Mouse (Mus musculus) kidney, adult 2 months (tissue): ENCODE measurements around the gene Il12rb1. TPM values are rescaled to one million over a fixed set of nuclear protein-coding genes. Genes with fewer than 3 reads are reported as not detected.
A peak's percentile ranks its signal among the peaks of the same experiment; 100 is the strongest.

Experiments used
- DNase-seq: peaks from one replicate; pipeline ENCODE4 v3.0.0; 2021
- H3K27ac ChIP-seq: fragments of 200-500 bp; 2 replicates; pipeline ENCODE4 v1.5.1; 2012; ENCODE audit warnings: low read depth, low read length, control low read depth, inconsistent platforms; ENCODE audit not compliant: insufficient read depth
- H3K27me3 ChIP-seq: fragments of 200-500 bp; replicated peaks from 2 replicates; pipeline ENCODE4 v1.6.1; 2012; ENCODE audit warnings: mild to moderate bottlenecking, moderate library complexity, low read length, inconsistent platforms; ENCODE audit not compliant: control insufficient read depth, insufficient read depth
- H3K36me3 ChIP-seq: fragments of 200-500 bp; 2 replicates; pipeline ENCODE4 v1.6.1; 2012; ENCODE audit warnings: mild to moderate bottlenecking, moderate library complexity, low read length, inconsistent platforms; ENCODE audit not compliant: control insufficient read depth, insufficient read depth
- H3K4me1 ChIP-seq: fragments of 200-500 bp; 2 replicates; pipeline ENCODE4 v1.6.1; 2011; ENCODE audit warnings: low read length; ENCODE audit not compliant: control insufficient read depth, insufficient read depth
- H3K4me3 ChIP-seq: fragments of 200-500 bp; 2 replicates; pipeline ENCODE4 v1.5.1; 2011; ENCODE audit warnings: mild to moderate bottlenecking, low read depth, low read length, control low read depth; ENCODE audit not compliant: insufficient read depth
- CTCF ChIP-seq: fragments of 200-500 bp; conservative IDR thresholded peaks from 2 replicates; pipeline ENCODE4 v1.5.1; 2011; ENCODE audit warnings: low read depth, mild to moderate bottlenecking, control low read depth, low read length, moderate library complexity, mixed read lengths; ENCODE audit not compliant: insufficient read depth, insufficient read length
- POLR2A ChIP-seq: fragments of 200-500 bp; IDR thresholded peaks from one replicate; pipeline ENCODE4 v1.6.1; 2011; ENCODE audit warnings: low read depth, low read length, control low read depth
- WGBS: fragments of 180-500 bp; shearing (Covaris S2); methylation state at CpG from one replicate; pipeline ENCODE4 v1.1.7; 2018; 5-methylcytosine and 5-hydroxymethylcytosine counted together
- polyA plus RNA-seq: library from polyadenylated mRNA; depleted of rRNA; stranded (reverse); fragments of >200 nt; gene quantifications from 2 replicates; pipeline ENCODE4 v1.2.3, GENCODE M21; 2012; rRNA removed

Gene Il12rb1
- polyA plus RNA-seq: 0.42 and 0.48 TPM in 2 replicates

DNA sequence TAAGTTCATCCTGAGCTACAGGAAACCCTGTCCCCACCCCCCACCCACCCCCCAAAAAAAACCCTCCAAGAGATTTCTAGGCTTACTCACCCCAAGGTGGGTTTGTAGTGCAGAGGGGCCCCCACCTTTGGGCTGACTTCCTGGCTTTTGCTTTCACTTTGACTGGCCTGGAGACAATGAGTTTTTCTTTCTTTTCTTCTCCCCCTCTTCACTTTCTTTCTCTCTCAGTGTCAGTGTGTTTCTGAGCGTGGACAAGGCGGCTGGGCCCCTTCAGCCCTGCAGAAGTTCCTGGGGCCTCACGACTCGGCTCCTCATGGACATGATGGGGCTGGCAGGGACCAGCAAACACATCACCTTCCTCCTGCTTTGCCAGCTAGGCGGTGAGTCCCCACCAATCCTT, at the start of gene Il12rb1:
Il12rb1 (plus strand) TSS at position 211 of the 400 bp plus-strand sequence.
- H3K36me3 ChIP-seq: no peaks in the 10 kb centered on the region
- TF ChIP-seq POLR2A (no peak), CTCF (no peak)
- no peak within 1 kb of the TSS for H3K4me3 ChIP-seq
- no peaks in the 10 kb centered on the region for H3K27me3 ChIP-seq
- WGBS: 82% methylated on average over 5 of the region's 5 CpGs
- no peaks in the 10 kb centered on the region for H3K4me1 ChIP-seq
- no peak within 1 kb of the TSS for H3K27ac ChIP-seq
- no peak for DNase-seq

DNA sequence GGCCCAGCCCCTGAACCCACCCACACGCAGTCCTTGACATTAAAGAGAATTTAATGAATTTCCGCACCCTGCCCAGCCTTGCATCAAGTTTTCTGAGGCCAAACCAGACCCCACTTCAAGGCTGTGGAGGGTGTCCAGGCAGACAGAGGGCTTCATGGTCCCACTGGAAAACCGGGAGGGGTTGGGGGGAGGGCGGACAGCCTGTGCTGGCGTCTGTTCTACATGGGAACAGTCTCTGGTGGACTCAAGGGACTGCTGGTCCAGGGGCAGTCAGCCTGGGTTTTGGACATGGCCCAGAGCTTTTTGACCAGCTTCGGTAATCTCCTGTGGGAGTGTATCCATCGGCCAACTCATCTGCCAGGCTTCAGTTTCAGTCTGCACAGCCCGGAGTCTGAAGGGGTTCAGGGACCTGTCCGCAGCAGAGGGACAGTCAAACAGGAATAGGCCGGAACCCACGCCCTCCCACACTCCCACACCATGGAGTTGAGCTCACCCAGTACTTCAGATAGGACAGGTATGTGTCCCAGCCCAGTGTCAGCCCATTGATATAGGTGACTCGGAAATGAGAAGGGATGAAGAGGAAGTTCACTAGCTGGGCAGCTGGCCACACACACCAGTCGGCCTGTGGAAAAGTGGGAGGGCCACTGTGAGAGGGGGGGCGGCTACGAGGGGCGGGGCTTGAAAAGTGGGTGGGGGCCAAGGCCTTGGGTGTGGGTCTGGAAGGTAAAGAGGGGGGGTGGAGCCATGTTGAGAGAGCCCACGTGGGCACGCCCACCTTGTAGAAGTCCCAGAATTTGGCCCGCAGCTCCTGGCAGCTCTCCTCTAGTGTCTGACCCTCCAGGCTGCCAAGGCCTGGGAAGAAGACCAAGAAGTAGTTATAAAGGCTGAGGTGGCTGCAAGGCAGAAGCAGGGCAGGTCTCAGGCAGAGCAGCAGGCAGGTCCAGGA, 49.4 kb upstream of the Il12rb1 start:
- Histone ChIP-seq H3K4me3 (no peak overlapping the region), H3K27me3 (no peaks in the 10 kb centered on the region), H3K27ac (no peak overlapping the region), H3K4me1 (peaks cover 17% of the 10 kb centered on the region; the same call in 1 of the 2 replicates), H3K36me3 (no peaks in the 10 kb centered on the region)
- TF ChIP-seq CTCF (no peak), POLR2A (no peak)
- DNase-seq: peak; percentile 57
- WGBS: 43% methylated on average over 19 of the region's 19 CpGs

DNA sequence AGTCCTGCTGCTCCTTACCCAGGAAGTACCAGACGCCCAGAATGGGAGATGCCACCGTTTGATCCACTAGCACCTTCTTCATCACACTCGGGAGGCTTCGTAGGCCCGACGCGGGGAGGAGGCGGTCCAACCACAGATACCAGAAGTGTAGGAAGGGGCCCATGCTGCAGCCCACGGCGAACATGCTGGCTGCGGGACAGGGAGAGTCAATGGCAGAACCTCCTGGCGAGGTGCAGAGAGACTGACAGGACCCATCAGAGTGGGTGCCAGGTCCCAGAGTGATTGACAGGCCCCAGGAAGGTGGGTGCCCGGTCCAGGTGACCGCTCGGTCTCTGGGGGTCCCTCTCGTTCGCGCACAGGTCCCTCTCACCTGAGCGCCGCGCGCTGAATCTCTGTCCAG, 47.9 kb upstream of the Il12rb1 start:
- H3K27ac ChIP-seq: peak overlapping the region; percentile 57; the same call in 1 of the 2 replicates
- no peaks in the 10 kb centered on the region for H3K27me3 ChIP-seq
- peak overlapping the region; percentile 69 for H3K4me3 ChIP-seq
- WGBS: under 1% methylated on average over 22 of the region's 22 CpGs
- no peak for DNase-seq
- no peaks in the 10 kb centered on the region for H3K36me3 ChIP-seq
- peaks cover 14% of the 10 kb centered on the region; the same call in 1 of the 2 replicates for H3K4me1 ChIP-seq
- TF ChIP-seq CTCF (no peak), POLR2A (no peak)

DNA sequence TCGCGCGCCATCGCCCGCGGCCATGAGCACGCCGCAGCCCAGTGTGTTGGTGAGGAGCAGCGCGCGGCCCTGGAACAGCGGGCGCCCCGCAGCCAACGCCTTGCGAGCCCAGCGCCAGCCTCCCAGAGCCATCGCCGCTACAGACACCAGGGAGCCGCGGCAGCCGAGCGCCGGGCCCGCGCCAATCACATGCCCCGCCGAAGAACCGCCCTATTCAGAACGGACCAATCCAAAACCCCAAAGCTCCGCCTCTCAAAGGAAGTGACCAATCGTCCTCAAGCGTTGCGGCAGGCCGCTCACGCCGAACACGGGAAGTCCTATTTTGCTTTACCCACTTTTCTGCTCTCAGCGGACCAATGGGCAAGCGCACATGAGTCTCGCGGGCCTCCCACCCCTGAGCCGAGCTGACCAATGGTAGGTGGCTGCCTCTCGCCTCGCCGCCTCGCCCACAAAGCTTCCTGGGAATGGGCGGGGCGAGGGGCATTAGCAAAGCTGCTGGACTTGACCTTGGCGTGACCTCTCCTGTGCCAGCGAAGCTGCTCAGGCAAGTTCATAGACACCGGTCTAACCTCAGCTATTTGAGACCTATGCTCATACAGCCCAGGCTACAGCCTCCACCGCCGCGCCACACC, 47.4 kb upstream of the Il12rb1 start, which contains the start of gene Mpv17l2:
Mpv17l2 (minus strand) TSS at position 172 of the 632 bp plus-strand sequence.
- peak; percentile 99 for DNase-seq
- H3K4me1 ChIP-seq: peaks cover 14% of the 10 kb centered on the region; the same call in 1 of the 2 replicates

DNA sequence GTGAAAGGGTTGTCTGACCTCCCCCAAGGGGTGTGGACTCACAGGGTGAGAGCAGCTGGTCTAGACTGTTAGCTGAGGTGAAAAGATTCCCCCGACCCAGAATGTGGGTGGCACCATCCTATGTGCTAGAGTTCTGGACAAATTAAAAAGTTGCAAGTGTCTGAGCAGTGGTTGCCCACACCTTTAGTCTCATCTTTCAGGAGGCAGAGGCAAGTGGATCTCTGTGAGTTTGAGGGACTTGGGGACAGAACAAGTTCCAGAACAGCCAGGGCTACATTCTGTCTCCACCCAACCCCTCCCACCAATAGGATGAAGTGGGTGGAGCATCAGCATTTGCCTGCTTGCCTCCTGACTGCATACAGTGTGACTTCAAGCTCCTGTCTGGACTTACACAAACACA, 46.1 kb upstream of the Il12rb1 start:
- no peak for TF ChIP-seq POLR2A
- no peak for TF ChIP-seq CTCF
- Histone ChIP-seq H3K4me1 (peaks cover 24% of the 10 kb centered on the region), H3K4me3 (no peak overlapping the region), H3K36me3 (no peaks in the 10 kb centered on the region), H3K27me3 (no peaks in the 10 kb centered on the region), H3K27ac (peak overlapping the region; percentile 88; the same call in 1 of the 2 replicates)
- no peak for DNase-seq
- 69% methylated on average over 1 of the region's 1 CpGs for WGBS

More for the DNA sequence above, 47.4 kb upstream of the Il12rb1 start, which contains the start of gene Mpv17l2:
- H3K27me3 ChIP-seq: no peaks in the 10 kb centered on the region
- H3K4me3 ChIP-seq: peak within 1 kb of the TSS; percentile 69
- no peaks in the 10 kb centered on the region for H3K36me3 ChIP-seq
- no peak for TF ChIP-seq CTCF
- no peak for TF ChIP-seq POLR2A
- under 1% methylated on average over 55 of the region's 55 CpGs for WGBS
- H3K27ac ChIP-seq: peak within 1 kb of the TSS; percentile 88

DNA sequence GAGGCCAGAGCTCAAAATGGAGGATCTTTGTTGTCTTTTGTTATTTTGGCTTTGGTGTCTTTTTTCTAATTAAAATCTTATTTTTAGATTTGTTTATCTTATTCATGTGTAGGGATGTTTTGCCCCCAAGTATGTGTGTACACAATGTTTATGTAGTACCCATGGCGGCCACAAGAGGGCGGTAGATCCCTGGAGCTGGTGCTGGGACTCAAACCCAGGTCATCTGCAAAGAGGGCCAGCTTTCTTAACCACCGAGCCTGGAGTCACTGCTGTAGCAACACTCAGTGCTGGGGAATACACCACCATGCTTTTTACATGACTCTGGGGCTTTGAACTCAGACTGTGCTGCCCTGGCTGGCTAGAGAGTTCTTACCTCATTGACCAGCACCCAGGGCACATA, 44.9 kb upstream of the Il12rb1 start:
- Histone ChIP-seq H3K27ac (no peak overlapping the region), H3K4me1 (peaks cover 25% of the 10 kb centered on the region), H3K36me3 (no peaks in the 10 kb centered on the region), H3K4me3 (no peak overlapping the region), H3K27me3 (no peaks in the 10 kb centered on the region)
- peak; percentile 68 for DNase-seq
- TF ChIP-seq POLR2A (no peak), CTCF (peak; percentile 79)
- 6% methylated on average over 3 of the region's 3 CpGs for WGBS
